Mouse (Mus musculus) kidney, embryonic 14.5 days (tissue): ENCODE data around the gene Dolk. TPM values are rescaled to one million over a fixed set of nuclear protein-coding genes. Genes with fewer than 3 reads are reported as not detected.

Experiments
- ATAC-seq: fragments of 200-750 bp; cut with Nextera tagmentation; 2 replicates; pipeline ENCODE4 v1.8.0; 2017; ENCODE audit warnings: moderate number of reproducible peaks, mild to moderate bottlenecking, moderate TSS enrichment, moderate library complexity; ENCODE audit not compliant: low FRiP score, low TSS enrichment
- H3K27ac ChIP-seq: fragments of 300-500 bp; sonication (generic); 2 replicates; pipeline ENCODE4 v1.5.1; 2014; ENCODE audit warnings: low read depth, mild to moderate bottlenecking, low read length, moderate library complexity, mixed read lengths
- H3K27me3 ChIP-seq: fragments of 300-500 bp; sonication (generic); 2 replicates; pipeline ENCODE4 v1.6.1; 2014; ENCODE audit warnings: mild to moderate bottlenecking, low read length; ENCODE audit not compliant: control insufficient read depth, insufficient read depth
- H3K36me3 ChIP-seq: fragments of 300-500 bp; sonication (generic); 2 replicates; pipeline ENCODE4 v1.6.1; 2014; ENCODE audit warnings: low read length, mixed read lengths; ENCODE audit not compliant: control insufficient read depth, insufficient read depth
- H3K4me1 ChIP-seq: fragments of 300-500 bp; sonication (generic); 2 replicates; pipeline ENCODE4 v1.6.1; 2014; ENCODE audit warnings: low read length, mixed read lengths; ENCODE audit not compliant: control insufficient read depth, insufficient read depth
- H3K4me2 ChIP-seq: fragments of 300-500 bp; sonication (generic); replicated peaks from 2 replicates; pipeline ENCODE4 v1.6.1; 2014; ENCODE audit warnings: low read depth, mild to moderate bottlenecking, low read length
- H3K4me3 ChIP-seq: fragments of 300-500 bp; sonication (generic); 2 replicates; pipeline ENCODE4 v1.5.1; 2014; ENCODE audit warnings: mild to moderate bottlenecking, low read length
- H3K9ac ChIP-seq: fragments of 300-500 bp; sonication (generic); 2 replicates; pipeline ENCODE4 v1.6.1; 2014; ENCODE audit warnings: low read depth, mild to moderate bottlenecking, low read length, moderate library complexity
- H3K9me3 ChIP-seq: fragments of 300-500 bp; sonication (generic); 2 replicates; pipeline ENCODE4 v1.6.1; 2016; ENCODE audit warnings: low read length; ENCODE audit not compliant: control insufficient read depth
- WGBS: fragments of 180-500 bp; shearing (Covaris S2); extraction: QIAGEN DNeasy Blood & Tissue Kit; methylation state at CpG from one replicate; pipeline ENCODE4 v1.1.7; 2014; 5-methylcytosine and 5-hydroxymethylcytosine counted together
- polyA plus RNA-seq: library from polyadenylated mRNA; unstranded; fragments of >200 nt; fragmentation: Nextera tagmentation; extraction: Ambion mirVana; gene quantifications from 2 replicates; pipeline ENCODE4 v1.2.1, GENCODE M21; 2014

The Dolk gene
- polyA plus RNA-seq: 25.2 and 34.4 TPM in 2 replicates

DNA sequence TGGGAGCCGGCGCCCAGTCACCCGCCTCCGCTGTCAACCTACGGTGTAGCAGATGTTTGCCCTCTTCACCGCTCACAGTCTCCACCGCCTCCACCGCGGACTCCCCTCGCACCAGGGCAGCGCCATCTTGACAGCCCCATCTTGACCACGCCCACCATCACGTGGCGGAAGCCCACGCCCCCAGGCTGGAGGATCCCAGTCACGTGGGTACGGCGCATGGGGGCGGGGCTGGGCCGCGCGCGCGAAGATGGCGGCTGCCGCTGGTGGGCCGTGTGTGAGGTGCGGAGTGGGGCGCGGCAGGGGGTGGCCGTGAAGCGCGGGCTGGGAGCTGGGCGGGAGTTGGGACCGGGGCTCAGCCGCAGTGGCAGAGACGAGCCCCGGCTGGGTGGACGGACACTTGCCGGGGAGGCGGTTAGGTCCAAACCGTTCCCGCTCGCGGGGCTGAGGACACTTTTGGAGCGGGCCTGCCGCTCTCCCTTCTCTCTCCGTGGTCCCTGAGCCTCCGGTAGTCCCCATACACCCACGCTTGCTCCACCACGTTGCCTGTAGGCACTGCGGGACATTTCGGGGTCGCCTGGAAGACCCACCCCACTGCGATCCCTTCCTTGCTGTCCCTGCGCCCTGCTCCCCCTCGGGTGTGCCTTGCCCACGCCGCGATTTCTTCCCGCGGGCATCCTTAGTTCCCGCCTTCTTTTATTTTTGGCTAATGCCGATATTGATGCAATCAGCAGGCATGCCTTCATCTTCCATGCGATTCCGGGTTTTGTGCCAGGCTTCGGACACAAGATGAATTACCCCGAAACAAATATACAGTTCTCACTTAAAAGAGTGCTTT is at the start of gene Dolk, which contains the start of gene Nup188:
TSS of gene Dolk (minus strand) at position 143 of the 835 bp plus-strand sequence.
TSS of gene Nup188 (plus strand) at position 206 of the 835 bp plus-strand sequence.
- peak within 1 kb of the TSS; percentile 87 for H3K9ac ChIP-seq
- under 1% methylated on average over 56 of the region's 68 CpGs for WGBS
- H3K9me3 ChIP-seq: no peaks in the 10 kb centered on the region
- peak within 1 kb of the TSS; percentile 63 for H3K4me2 ChIP-seq
- H3K4me3 ChIP-seq: peak within 1 kb of the TSS; percentile 78
- H3K36me3 ChIP-seq: peaks cover 4% of the 10 kb centered on the region; the same call in 1 of the 2 replicates
- peak; percentile 95 for ATAC-seq
- H3K4me1 ChIP-seq: peaks cover 17% of the 10 kb centered on the region
- peak within 1 kb of the TSS; percentile 56; the same call in 1 of the 2 replicates for H3K27ac ChIP-seq
- H3K27me3 ChIP-seq: no peaks in the 10 kb centered on the region

DNA sequence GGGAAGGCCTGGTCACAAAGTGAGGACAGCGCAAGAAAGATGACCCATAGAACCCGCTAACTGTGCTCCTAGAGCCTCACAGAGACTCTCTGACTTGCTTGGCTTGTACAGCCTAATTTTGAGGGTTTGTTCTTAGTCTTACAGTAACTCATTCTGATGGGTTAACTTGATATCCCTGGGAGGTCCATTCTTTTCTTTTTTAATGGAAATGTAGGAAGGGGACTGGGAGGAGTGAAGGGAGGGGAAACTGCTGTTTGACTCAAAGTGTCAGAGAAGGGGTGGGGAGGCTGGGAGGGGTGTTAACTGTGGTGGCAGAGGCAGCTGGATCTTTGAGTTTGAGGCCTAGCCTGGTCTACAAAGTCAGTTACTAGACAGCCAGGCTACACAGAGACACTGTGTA is 49.2 kb upstream of the Dolk start:
- H3K9me3 ChIP-seq: no peaks in the 10 kb centered on the region
- H3K27me3 ChIP-seq: no peaks in the 10 kb centered on the region
- WGBS: 96% methylated on average over 2 of the region's 2 CpGs
- H3K9ac ChIP-seq: no peak overlapping the region
- no peak overlapping the region for H3K4me3 ChIP-seq
- ATAC-seq: no peak
- H3K4me1 ChIP-seq: no peaks in the 10 kb centered on the region
- H3K36me3 ChIP-seq: peaks cover 95% of the 10 kb centered on the region
- no peak overlapping the region for H3K4me2 ChIP-seq
- H3K27ac ChIP-seq: no peak overlapping the region

DNA sequence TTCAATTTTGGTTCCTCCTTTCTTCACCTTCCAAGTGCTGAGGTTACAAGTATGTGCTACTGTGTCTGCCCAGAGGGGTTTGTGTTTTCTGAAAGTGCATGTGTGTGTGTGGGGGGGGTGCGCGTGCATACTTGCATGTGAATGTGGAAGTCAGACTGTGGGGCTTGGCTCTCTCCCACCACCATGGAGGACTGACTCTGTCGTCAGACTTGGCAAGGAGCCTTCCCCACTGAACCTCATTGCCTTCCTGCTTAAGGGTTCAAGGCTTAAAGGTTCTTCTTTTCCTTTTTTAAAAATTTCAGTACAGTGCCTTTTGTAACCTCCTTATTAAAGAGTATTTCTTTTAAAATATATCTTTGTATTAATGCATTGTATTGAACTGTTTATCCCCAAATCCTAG is 42.7 kb upstream of the Dolk start:
- H3K27me3 ChIP-seq: no peaks in the 10 kb centered on the region
- H3K9ac ChIP-seq: no peak overlapping the region
- H3K36me3 ChIP-seq: peaks cover 95% of the 10 kb centered on the region
- 92% methylated on average over 3 of the region's 3 CpGs for WGBS
- H3K4me1 ChIP-seq: no peaks in the 10 kb centered on the region
- no peak overlapping the region for H3K4me2 ChIP-seq
- H3K9me3 ChIP-seq: no peaks in the 10 kb centered on the region
- H3K27ac ChIP-seq: no peak overlapping the region
- no peak for ATAC-seq
- no peak overlapping the region for H3K4me3 ChIP-seq

DNA sequence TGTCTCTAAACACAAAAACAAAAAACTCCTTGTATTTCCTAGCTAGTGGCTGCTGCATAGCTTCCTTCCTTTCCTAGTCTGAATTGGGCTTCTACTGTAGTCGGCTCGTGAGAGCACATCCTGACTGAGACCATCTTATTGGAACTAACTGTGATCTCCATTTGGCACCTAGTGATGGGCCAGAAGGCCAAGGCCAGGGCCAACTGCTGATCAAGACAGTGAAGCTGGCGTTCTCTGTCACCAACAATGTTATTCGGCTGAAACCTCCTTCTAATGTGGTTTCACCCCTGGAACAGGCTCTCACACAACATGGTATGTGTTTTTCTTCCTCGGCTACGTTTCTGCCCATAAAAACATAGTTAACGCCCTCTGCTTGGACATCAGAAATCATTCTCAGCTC is 41.1 kb upstream of the Dolk start:
- Histone ChIP-seq H3K4me2 (no peak overlapping the region), H3K27ac (no peak overlapping the region), H3K36me3 (peaks cover 96% of the 10 kb centered on the region), H3K4me1 (no peaks in the 10 kb centered on the region), H3K27me3 (no peaks in the 10 kb centered on the region), H3K4me3 (no peak overlapping the region), H3K9me3 (no peaks in the 10 kb centered on the region), H3K9ac (no peak overlapping the region)
- ATAC-seq: no peak
- WGBS: 89% methylated on average over 7 of the region's 7 CpGs

DNA sequence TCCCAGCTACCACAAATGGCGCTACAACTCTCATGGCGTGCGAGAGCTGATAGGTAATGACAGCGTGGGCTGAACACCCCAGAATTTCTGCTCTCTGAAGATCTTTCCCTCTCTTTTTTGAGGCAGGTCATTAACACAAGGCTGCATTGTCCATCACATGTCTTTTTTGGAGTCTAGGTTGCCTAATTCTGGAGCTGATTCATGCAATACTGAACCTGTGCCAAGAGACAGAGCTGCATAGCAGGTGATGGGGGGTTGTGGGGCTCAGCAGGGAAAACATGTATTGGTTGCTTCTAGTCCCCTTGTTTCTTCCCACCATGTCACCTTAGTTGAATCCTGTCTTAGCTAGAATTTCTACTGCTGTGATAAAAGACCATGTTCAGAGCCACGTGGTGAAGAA is 39.2 kb upstream of the Dolk start:
- ATAC-seq: no peak
- H3K9ac ChIP-seq: no peak overlapping the region
- H3K27ac ChIP-seq: no peak overlapping the region
- no peaks in the 10 kb centered on the region for H3K27me3 ChIP-seq
- H3K9me3 ChIP-seq: no peaks in the 10 kb centered on the region
- H3K4me3 ChIP-seq: no peak overlapping the region
- H3K36me3 ChIP-seq: peaks cover 97% of the 10 kb centered on the region
- 94% methylated on average over 5 of the region's 5 CpGs for WGBS
- H3K4me2 ChIP-seq: no peak overlapping the region
- no peaks in the 10 kb centered on the region for H3K4me1 ChIP-seq

DNA sequence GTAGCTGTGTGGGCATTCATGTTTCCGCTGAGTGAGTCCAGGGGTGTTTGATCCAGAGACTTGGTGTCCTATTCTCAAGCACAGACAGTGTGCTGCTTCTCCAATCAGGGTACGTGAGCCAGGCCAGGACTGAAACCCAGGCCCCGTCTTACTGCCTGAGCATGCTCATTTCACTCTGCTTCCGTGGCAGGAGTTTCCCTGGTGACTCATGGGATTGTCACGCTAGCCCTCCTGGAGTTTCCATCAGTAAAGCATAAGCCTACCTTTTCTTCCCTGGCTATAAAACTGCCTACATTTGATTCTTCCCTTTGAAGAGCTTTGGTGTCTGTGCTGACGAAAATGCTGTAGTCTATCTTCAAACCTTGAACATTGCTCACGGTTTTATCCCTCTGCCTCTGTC is 37.0 kb upstream of the Dolk start:
- 95% methylated on average over 7 of the region's 7 CpGs for whole genome bisulfite sequencing
- H3K9me3 ChIP-seq: no peaks in the 10 kb centered on the region
- H3K4me2 ChIP-seq: no peak overlapping the region
- H3K9ac ChIP-seq: no peak overlapping the region
- peaks cover 90% of the 10 kb centered on the region for H3K36me3 ChIP-seq
- no peak overlapping the region for H3K4me3 ChIP-seq
- H3K27me3 ChIP-seq: no peaks in the 10 kb centered on the region
- ATAC-seq: no peak
- no peaks in the 10 kb centered on the region for H3K4me1 ChIP-seq
- H3K27ac ChIP-seq: no peak overlapping the region

DNA sequence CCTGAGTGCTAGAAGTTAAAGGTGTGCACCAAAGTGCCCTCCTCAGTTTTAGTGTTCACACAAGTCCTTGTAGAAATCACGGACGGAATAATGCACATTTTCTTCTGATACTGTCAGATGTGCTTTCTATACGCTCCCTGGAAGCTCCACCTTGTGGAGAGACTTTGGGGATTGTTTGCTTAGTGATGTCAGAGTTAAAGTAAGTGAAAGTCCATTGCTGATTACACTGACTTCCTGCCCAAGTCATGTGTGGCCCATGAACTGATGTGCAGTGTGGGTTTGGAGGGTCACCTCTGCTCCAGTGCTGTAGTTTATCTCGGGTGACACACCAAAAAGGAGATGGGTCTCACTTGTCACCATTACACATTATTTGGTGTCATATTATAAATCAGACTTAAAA is 33.1 kb upstream of the Dolk start:
- no peak for ATAC-seq
- Histone ChIP-seq H3K27me3 (no peaks in the 10 kb centered on the region), H3K36me3 (peaks cover 90% of the 10 kb centered on the region), H3K4me1 (no peaks in the 10 kb centered on the region), H3K9me3 (no peaks in the 10 kb centered on the region), H3K4me3 (no peak overlapping the region), H3K9ac (no peak overlapping the region), H3K4me2 (no peak overlapping the region), H3K27ac (no peak overlapping the region)
- WGBS: 80% methylated on average over 4 of the region's 4 CpGs

DNA sequence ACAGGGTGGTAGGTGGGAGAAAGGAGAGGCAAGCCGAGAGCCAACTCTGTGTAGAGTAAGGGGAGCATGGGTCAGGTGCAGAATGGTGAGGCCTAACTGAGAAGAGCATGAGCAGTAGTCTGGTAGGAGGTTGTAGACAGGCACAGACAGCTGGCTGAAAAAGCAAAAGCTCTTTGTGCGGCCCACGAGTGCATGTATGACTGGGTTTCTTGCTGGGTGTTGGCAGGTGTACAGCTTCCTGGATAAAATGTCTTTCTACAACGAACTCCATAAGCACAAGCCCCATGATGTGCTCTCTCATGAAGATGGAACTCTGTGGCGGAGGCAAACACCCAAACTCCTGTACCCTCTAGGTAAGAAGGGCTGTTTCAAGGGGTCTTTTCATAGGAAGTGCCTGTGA is 30.8 kb upstream of the Dolk start:
- no peaks in the 10 kb centered on the region for H3K9me3 ChIP-seq
- H3K4me2 ChIP-seq: no peak overlapping the region
- ATAC-seq: no peak
- H3K4me3 ChIP-seq: no peak overlapping the region
- no peak overlapping the region for H3K27ac ChIP-seq
- no peaks in the 10 kb centered on the region for H3K4me1 ChIP-seq
- H3K36me3 ChIP-seq: peaks cover 90% of the 10 kb centered on the region
- no peak overlapping the region for H3K9ac ChIP-seq
- 96% methylated on average over 5 of the region's 5 CpGs for WGBS
- no peaks in the 10 kb centered on the region for H3K27me3 ChIP-seq

DNA sequence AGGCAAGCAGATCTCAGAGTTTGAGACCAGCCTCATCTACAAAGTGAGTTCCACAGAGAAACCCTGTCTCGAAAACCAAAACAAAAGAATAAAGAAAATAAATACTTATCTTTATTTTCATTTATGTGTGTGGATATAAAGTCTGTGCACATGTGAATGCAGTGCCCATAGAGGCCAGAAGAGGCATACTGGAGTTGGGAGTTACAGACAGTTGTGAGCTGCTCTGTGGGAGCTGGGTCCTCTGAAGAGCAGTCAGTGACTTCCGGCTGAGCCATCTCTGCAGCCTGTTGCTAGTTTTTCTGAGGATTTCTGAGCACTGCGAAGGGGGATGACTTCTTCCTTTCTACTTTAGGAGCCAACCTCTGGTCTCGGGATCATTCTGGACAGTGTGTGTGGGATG is 30.0 kb upstream of the Dolk start:
- 93% methylated on average over 4 of the region's 4 CpGs for WGBS
- Histone ChIP-seq H3K4me2 (no peak overlapping the region), H3K27ac (no peak overlapping the region), H3K4me3 (no peak overlapping the region), H3K9ac (no peak overlapping the region), H3K27me3 (no peaks in the 10 kb centered on the region), H3K4me1 (no peaks in the 10 kb centered on the region), H3K36me3 (peaks cover 87% of the 10 kb centered on the region), H3K9me3 (no peaks in the 10 kb centered on the region)
- no peak for ATAC-seq
